Mouse (Mus musculus) CH12.LX (cell line): Measurements from ENCODE around the gene Podxl2. TPM values are rescaled to one million over a fixed set of nuclear protein-coding genes. Genes with fewer than 3 reads are reported as not detected.

ENCODE experiments used
- DNase-seq: peaks from one replicate; pipeline ENCODE4 v3.0.0-alpha.2; 2013; ENCODE audit errors: extremely low read depth
- H3K27ac ChIP-seq: 2 replicates; pipeline ENCODE4 v1.5.1; 2012; ENCODE audit warnings: low read depth, mild to moderate bottlenecking, control low read depth, moderate library complexity; ENCODE audit not compliant: insufficient read depth
- H3K27me3 ChIP-seq: replicated peaks from 2 replicates; pipeline ENCODE3; 2012; ENCODE audit warnings: inconsistent platforms
- H3K36me3 ChIP-seq, 2 experiments: replicated peaks in 1 of 2; 2 replicates each; pipeline versions ENCODE3 to v1.6.1; 2012; ENCODE audit warnings: inconsistent platforms in 1 of 2, low read length in 1 of 2, mild to moderate bottlenecking in 1 of 2, mixed read lengths in 1 of 2, moderate library complexity in 1 of 2; ENCODE audit not compliant: control insufficient read depth in 1 of 2, insufficient read depth in 1 of 2
- H3K4me1 ChIP-seq, 2 experiments: 2 replicates each; pipeline ENCODE4 v1.6.1; 2012; ENCODE audit warnings: inconsistent platforms in 1 of 2, moderate library complexity in 1 of 2; ENCODE audit not compliant: insufficient read depth in 2 of 2, control insufficient read depth in 1 of 2
- H3K4me2 ChIP-seq: 2 replicates; pipeline ENCODE4 v1.6.1; 2012; ENCODE audit warnings: low read depth, mild to moderate bottlenecking, control low read depth; ENCODE audit not compliant: poor library complexity, insufficient read depth, severe bottlenecking
- H3K4me3 ChIP-seq, 3 experiments: fragments of 150-350 bp in 1 of 3; sonication (generic) in 1 of 3; replicated peaks in 1 of 3; 2 replicates each; pipeline versions ENCODE3 to v1.5.1; 2011 to 2012; ENCODE audit warnings: low read depth in 2 of 3, low read length in 2 of 3, mild to moderate bottlenecking in 2 of 3, moderate library complexity in 2 of 3, control low read depth in 1 of 3, improper control_type of control experiment in 1 of 3, inconsistent platforms in 1 of 3, mixed read lengths in 1 of 3; ENCODE audit not compliant: poor library complexity in 1 of 3
- H3K79me2 ChIP-seq: replicated peaks from 2 replicates; pipeline ENCODE4 v1.6.1; 2012; ENCODE audit warnings: mild to moderate bottlenecking, moderate library complexity; ENCODE audit not compliant: control insufficient read depth, poor library complexity, insufficient read depth, severe bottlenecking; ENCODE audit errors: extremely low read depth
- H3K9ac ChIP-seq: 2 replicates; pipeline ENCODE4 v1.6.1; 2012; ENCODE audit warnings: low read depth, mild to moderate bottlenecking, control low read depth, moderate library complexity; ENCODE audit not compliant: insufficient read depth
- H3K9me3 ChIP-seq: replicated peaks from 2 replicates; pipeline ENCODE3; 2012; ENCODE audit warnings: low read length, inconsistent platforms, mixed read lengths
- BHLHE40 ChIP-seq: IDR thresholded peaks from 2 replicates; pipeline ENCODE4 v1.6.1; 2011; ENCODE audit warnings: mild to moderate bottlenecking, low read depth, low read length, improper control_type of control experiment
- CHD1 ChIP-seq: IDR thresholded peaks from 2 replicates; pipeline ENCODE4 v1.6.1; 2012; ENCODE audit warnings: low read depth, low read length, improper control_type of control experiment, inconsistent platforms
- IRF4 ChIP-seq: IDR thresholded peaks from 2 replicates; pipeline ENCODE4 v1.6.1; 2014; ENCODE audit warnings: low read depth, mild to moderate bottlenecking, inconsistent platforms, low read length, improper control_type of control experiment
- JUN ChIP-seq: IDR thresholded peaks from 2 replicates; pipeline ENCODE4 v1.6.1; 2011; ENCODE audit warnings: low read depth, mild to moderate bottlenecking, low read length, improper control_type of control experiment, moderate library complexity; ENCODE audit not compliant: insufficient read depth
- MAX ChIP-seq: IDR thresholded peaks from 2 replicates; pipeline ENCODE4 v1.6.1; 2011; ENCODE audit warnings: low read length, improper control_type of control experiment
- MAZ ChIP-seq: IDR thresholded peaks from 2 replicates; pipeline ENCODE4 v1.6.1; 2012; ENCODE audit warnings: low read depth, mild to moderate bottlenecking, inconsistent platforms, low read length, improper control_type of control experiment, moderate library complexity
- MEF2A ChIP-seq: IDR thresholded peaks from 2 replicates; pipeline ENCODE4 v1.6.1; 2014; ENCODE audit warnings: low read depth, mild to moderate bottlenecking, inconsistent platforms, low read length, improper control_type of control experiment, borderline replicate concordance
- MXI1 ChIP-seq: IDR thresholded peaks from 2 replicates; pipeline ENCODE4 v1.6.1; 2011; ENCODE audit warnings: mild to moderate bottlenecking, low read depth, low read length, improper control_type of control experiment
- MYC ChIP-seq: IDR thresholded peaks from 2 replicates; pipeline ENCODE4 v1.6.1; 2011; ENCODE audit warnings: low read depth, mild to moderate bottlenecking, improper control_type of control experiment, low read length
- NELFE ChIP-seq: IDR thresholded peaks from 2 replicates; pipeline ENCODE4 v1.6.1; 2011; ENCODE audit warnings: low read depth, low read length, improper control_type of control experiment
- RAD21 ChIP-seq: IDR thresholded peaks from 2 replicates; pipeline ENCODE4 v1.6.1; 2011; ENCODE audit warnings: low read depth, mild to moderate bottlenecking, low read length, improper control_type of control experiment, moderate library complexity
- TBP ChIP-seq: conservative IDR thresholded peaks from 2 replicates; pipeline ENCODE4 v1.6.1; 2011; ENCODE audit warnings: low read depth, low read length, improper control_type of control experiment
- UBTF ChIP-seq: IDR thresholded peaks from 2 replicates; pipeline ENCODE4 v1.6.1; 2012; ENCODE audit warnings: low read depth, mild to moderate bottlenecking, inconsistent platforms, low read length, improper control_type of control experiment, moderate library complexity
- USF2 ChIP-seq: conservative IDR thresholded peaks from 2 replicates; pipeline ENCODE4 v1.6.1; 2011; ENCODE audit warnings: low read depth, low read length, improper control_type of control experiment
- dilution Hi-C: fragments of 300-500 bp; cut with MboI; formaldehyde crosslinking; loops from 2 replicates; pipeline ENCODE4 v1.14.3; 2020; ENCODE audit warnings: low sequenced_read_pairs; ENCODE audit not compliant: extremely low pct_unique_long_range_greater_than_20kb, extremely low pct_ligation_motif_present
- in situ Hi-C: fragments of 300-500 bp; cut with MboI; formaldehyde crosslinking; loops from 3 replicates; pipeline ENCODE4 v1.14.3; 2019; ENCODE audit warnings: low sequenced_read_pairs, low pct_ligation_motif_present, low pct_unique_long_range_greater_than_20kb, mixed read lengths
- polyA plus RNA-seq: library from polyadenylated mRNA; unstranded; fragments of >175 nt; gene quantifications from 2 replicates; pipeline ENCODE4 v1.2.1, GENCODE M21; 2012; ENCODE audit warnings: low read depth; ENCODE audit not compliant: insufficient read length
- total RNA-seq, 2 experiments: library from RNA; depleted of rRNA; stranded (reverse); fragments of 300-350 nt in 1 of 2; fragments of >200 nt in 1 of 2; gene quantifications; 2 replicates each; pipeline ENCODE4 v1.2.3; 2012 to 2014

Podxl2 gene
- total and polyA plus RNA-seq, 3 experiments, result 0.79 to 0.93 (median 0.81) TPM

DNA sequence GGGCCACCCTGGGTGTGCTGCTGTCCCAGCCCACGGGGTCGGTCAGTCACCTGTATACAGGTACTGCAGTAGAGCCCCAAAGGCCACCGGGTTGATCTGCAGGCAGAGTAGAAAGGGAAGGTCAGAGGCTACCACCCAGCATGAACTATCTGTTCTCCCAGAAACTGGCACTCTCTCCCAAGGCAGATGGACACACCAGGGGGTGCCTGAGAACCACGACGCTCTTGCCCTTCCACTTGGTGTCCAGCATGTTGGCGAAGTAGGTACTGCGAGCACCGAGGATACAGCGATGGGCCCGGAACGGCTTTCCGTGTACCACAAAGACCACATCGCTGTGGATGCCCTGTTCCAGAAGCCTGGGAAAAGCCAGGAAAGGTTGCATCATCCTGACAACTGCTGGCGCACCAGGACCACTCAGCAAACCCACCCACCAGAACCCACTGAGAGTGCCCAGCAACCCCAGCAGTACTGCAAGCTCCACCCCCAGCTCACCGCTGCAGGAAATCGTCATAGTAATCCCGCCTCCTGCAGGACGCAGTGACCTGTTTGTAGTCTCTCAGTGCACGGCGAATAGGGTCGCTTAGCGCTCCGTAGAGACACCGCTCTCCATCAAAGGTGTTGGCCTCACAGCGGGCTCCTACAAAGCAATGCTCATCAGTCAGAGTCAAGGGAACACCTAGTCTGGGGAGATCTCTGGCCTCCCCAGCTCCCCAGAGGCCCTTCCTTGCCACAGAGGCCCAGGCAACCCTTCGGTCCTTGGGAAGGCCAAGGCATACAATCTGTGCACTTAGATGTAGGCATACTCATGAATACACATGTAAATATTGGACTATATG, 35.5 kb downstream of the Podxl2 start:
- H3K79me2 ChIP-seq, result peaks cover 2% of the 10 kb centered on the region; the same call in 1 of the 2 replicates
- H3K27me3 ChIP-seq, result peaks cover 3% of the 10 kb centered on the region
- H3K4me3 ChIP-seq, result no peak overlapping the region
- H3K4me1 ChIP-seq, result peaks cover 30 to 43% of the 10 kb centered on the region in 2 experiments
- H3K4me2 ChIP-seq, result no peak overlapping the region
- H3K9ac ChIP-seq, result no peak overlapping the region
- in situ Hi-C loops (no loop called here), dilution Hi-C loops (no loop called here)
- no peak for DNase-seq
- H3K9me3 ChIP-seq, result no peaks in the 10 kb centered on the region
- no peak overlapping the region for H3K27ac ChIP-seq
- no peak for TF ChIP-seq NELFE
- no peak for TF ChIP-seq MAZ
- TF ChIP-seq MEF2A, result no peak
- TF ChIP-seq IRF4, result no peak
- TF ChIP-seq MYC, result no peak
- no peak for TF ChIP-seq UBTF
- no peak for TF ChIP-seq RAD21
- TF ChIP-seq MXI1, result no peak
- TF ChIP-seq CHD1, result no peak
- TF ChIP-seq MAX, result no peak
- no peak for TF ChIP-seq BHLHE40
- TF ChIP-seq, all 38 proteins: peak for 0
- peaks cover 33 to 55% of the 10 kb centered on the region in 2 experiments for H3K36me3 ChIP-seq

- no peak overlapping the region for H3K4me3 ChIP-seq
Measured at GRCm38 (mm10) chr6:88838613-88839012, 36.2 kb downstream of the Podxl2 start.

More at GRCm38 (mm10) chr6:88838613-88839012, 36.2 kb downstream of the Podxl2 start:
- H3K79me2 ChIP-seq, result peaks cover 2% of the 10 kb centered on the region; the same call in 1 of the 2 replicates
- no peak overlapping the region for H3K4me2 ChIP-seq
- H3K27ac ChIP-seq, result no peak overlapping the region
- no peak overlapping the region for H3K9ac ChIP-seq
- peaks cover 37 to 50% of the 10 kb centered on the region in 2 experiments for H3K4me1 ChIP-seq
- H3K36me3 ChIP-seq, result peaks cover 33 to 58% of the 10 kb centered on the region in 2 experiments
- dilution Hi-C loops, result no loop called here
- peaks cover 3% of the 10 kb centered on the region for H3K27me3 ChIP-seq
- H3K9me3 ChIP-seq, result no peaks in the 10 kb centered on the region
- no peak for TF ChIP-seq USF2
- no peak for TF ChIP-seq MAX
- no peak for TF ChIP-seq MXI1
- no peak for TF ChIP-seq JUN
- no peak for TF ChIP-seq TBP
- no peak for DNase-seq
- in situ Hi-C loops, result no loop called here
